Mouse (Mus musculus): ENCODE data around the gene Trmt13.

Gene Trmt13

GRCm38 (mm10) chr3:116542070-116542469 is 72.3 kb downstream of the Trmt13 start:
- no peak for DNase-seq

GRCm38 (mm10) chr3:116537200-116537573 is 77.2 kb downstream of the Trmt13 start:
- no peak for DNase-seq

- DNase-seq: no peak
Observed at GRCm38 (mm10) chr3:116536428-116537199, 77.8 kb downstream of the Trmt13 start.
